Mouse (Mus musculus): ENCODE measurements around the gene Uggt2. TPM values are rescaled to one million over a fixed set of nuclear protein-coding genes. Genes with fewer than 3 reads are reported as not detected.
A peak's percentile ranks its signal among the peaks of the same experiment; 100 is the strongest.

The Uggt2 gene
- polyA plus RNA-seq, 1 experiment from 2014 or later, result 18.2 TPM

GRCm38 (mm10) chr14:118965356-118966000 is 133.8 kb downstream of the Uggt2 start:
- H3K27me3 ChIP-seq (ENCODE audit: control insufficient read depth, insufficient read depth, low read length), result no peaks in the 10 kb centered on the region
- H3K4me2 ChIP-seq (ENCODE audit: low read depth, severe bottlenecking), result no peak overlapping the region
- H3K9ac ChIP-seq (ENCODE audit: low read length), result no peak overlapping the region
- no peak for DNase-seq (ENCODE audit: low spot score)
- no peaks in the 10 kb centered on the region for H3K9me3 ChIP-seq (ENCODE audit: control insufficient read depth, low read length)
- H3K27ac ChIP-seq (replicated peaks; ENCODE audit: low read depth, low read length), result no peak overlapping the region
- H3K36me3 ChIP-seq (ENCODE audit: control insufficient read depth, insufficient read depth, low read length), result no peaks in the 10 kb centered on the region; the same call in 1 of the 2 replicates
- no peaks in the 10 kb centered on the region for H3K4me1 ChIP-seq (ENCODE audit: control insufficient read depth, insufficient read depth, low read length)
- ATAC-seq (ENCODE audit: insufficient number of reproducible peaks, low FRiP score, low TSS enrichment, low read depth), result no peak
- no peak overlapping the region for H3K4me3 ChIP-seq (ENCODE audit: low read depth, low read length)
- WGBS, result 96% methylated on average over 4 of the region's 4 CpGs

DNA sequence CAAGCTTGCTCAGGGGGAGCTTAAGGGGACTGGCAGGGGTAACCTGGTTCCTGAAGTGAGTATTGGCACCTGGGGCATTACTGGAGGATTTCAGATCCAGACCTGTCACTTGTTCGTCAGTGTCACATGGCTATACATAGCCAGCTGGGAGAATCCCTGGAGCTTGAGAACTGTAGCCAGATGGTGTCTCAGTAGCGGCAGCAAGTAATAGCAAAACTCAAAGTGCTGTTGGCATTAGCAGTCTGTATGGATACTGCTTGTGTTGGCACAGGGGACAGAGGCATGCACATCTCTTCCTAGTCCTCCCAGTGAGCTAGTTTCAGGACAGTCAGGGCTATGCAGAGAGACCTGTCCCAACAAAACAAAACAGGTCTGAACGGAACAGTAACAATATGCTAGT is 141.2 kb downstream of the Uggt2 start:
- no peak overlapping the region for H3K27ac ChIP-seq (replicated peaks; ENCODE audit: low read depth, low read length)
- no peaks in the 10 kb centered on the region for H3K4me1 ChIP-seq (ENCODE audit: control insufficient read depth, insufficient read depth, low read length)
- 92% methylated on average over 3 of the region's 3 CpGs for WGBS
- H3K4me2 ChIP-seq (ENCODE audit: low read depth, severe bottlenecking), result no peak overlapping the region
- DNase-seq (ENCODE audit: low spot score) (no peak), ATAC-seq (ENCODE audit: insufficient number of reproducible peaks, low FRiP score, low TSS enrichment, low read depth) (no peak)
- H3K4me3 ChIP-seq (ENCODE audit: low read depth, low read length), result no peak overlapping the region
- no peak overlapping the region for H3K9ac ChIP-seq (ENCODE audit: low read length)
- peaks cover 8% of the 10 kb centered on the region; the same call in 1 of the 2 replicates for H3K36me3 ChIP-seq (ENCODE audit: control insufficient read depth, insufficient read depth, low read length)
- no peaks in the 10 kb centered on the region for H3K9me3 ChIP-seq (ENCODE audit: control insufficient read depth, low read length)
- H3K27me3 ChIP-seq (ENCODE audit: control insufficient read depth, insufficient read depth, low read length), result no peaks in the 10 kb centered on the region

- ATAC-seq (ENCODE audit: insufficient number of reproducible peaks, low FRiP score, low TSS enrichment, low read depth), result no peak
- no peaks in the 10 kb centered on the region for H3K9me3 ChIP-seq (ENCODE audit: control insufficient read depth, low read length)
- WGBS, result 93% methylated on average over 9 of the region's 9 CpGs
These were observed 147.2 kb downstream of the Uggt2 start for GRCm38 (mm10) chr14:118951912-118952583.

GRCm38 (mm10) chr14:118948841-118949240 is 150.4 kb downstream of the Uggt2 start:
- H3K27ac ChIP-seq (replicated peaks; ENCODE audit: low read depth, low read length), result no peak overlapping the region
- H3K36me3 ChIP-seq (ENCODE audit: control insufficient read depth, insufficient read depth, low read length), result peaks cover 2% of the 10 kb centered on the region; the same call in 1 of the 2 replicates
- H3K27me3 ChIP-seq (ENCODE audit: control insufficient read depth, insufficient read depth, low read length), result no peaks in the 10 kb centered on the region
- ATAC-seq (ENCODE audit: insufficient number of reproducible peaks, low FRiP score, low TSS enrichment, low read depth) (no peak), DNase-seq (ENCODE audit: low spot score) (no peak)
- no peak overlapping the region for H3K4me3 ChIP-seq (ENCODE audit: low read depth, low read length)
- H3K9me3 ChIP-seq (ENCODE audit: control insufficient read depth, low read length), result no peaks in the 10 kb centered on the region
- 79% methylated on average over 1 of the region's 1 CpGs for WGBS
- H3K4me1 ChIP-seq (ENCODE audit: control insufficient read depth, insufficient read depth, low read length), result no peaks in the 10 kb centered on the region
- no peak overlapping the region for H3K4me2 ChIP-seq (ENCODE audit: low read depth, severe bottlenecking)
- H3K9ac ChIP-seq (ENCODE audit: low read length), result no peak overlapping the region

More at GRCm38 (mm10) chr14:118951912-118952583, 147.2 kb downstream of the Uggt2 start:
- H3K4me2 ChIP-seq (ENCODE audit: low read depth, severe bottlenecking), result no peak overlapping the region
- peaks cover 6% of the 10 kb centered on the region; the same call in 1 of the 2 replicates for H3K36me3 ChIP-seq (ENCODE audit: control insufficient read depth, insufficient read depth, low read length)
- H3K4me3 ChIP-seq (ENCODE audit: low read depth, low read length), result no peak overlapping the region
- DNase-seq (ENCODE audit: low spot score), result no peak
- H3K4me1 ChIP-seq (ENCODE audit: control insufficient read depth, insufficient read depth, low read length), result no peaks in the 10 kb centered on the region
- no peaks in the 10 kb centered on the region for H3K27me3 ChIP-seq (ENCODE audit: control insufficient read depth, insufficient read depth, low read length)
- no peak overlapping the region for H3K27ac ChIP-seq (replicated peaks; ENCODE audit: low read depth, low read length)
- H3K9ac ChIP-seq (ENCODE audit: low read length), result no peak overlapping the region

GRCm38 (mm10) chr14:118944702-118945101 is 154.5 kb downstream of the Uggt2 start:
- H3K27me3 ChIP-seq (ENCODE audit: control insufficient read depth, insufficient read depth, low read length), result no peaks in the 10 kb centered on the region
- ATAC-seq (ENCODE audit: insufficient number of reproducible peaks, low FRiP score, low TSS enrichment, low read depth), result no peak
- H3K4me2 ChIP-seq (ENCODE audit: low read depth, severe bottlenecking), result no peak overlapping the region
- H3K9me3 ChIP-seq (ENCODE audit: control insufficient read depth, low read length), result no peaks in the 10 kb centered on the region
- no peaks in the 10 kb centered on the region for H3K36me3 ChIP-seq (ENCODE audit: control insufficient read depth, insufficient read depth, low read length)
- DNase-seq (ENCODE audit: low spot score), result no peak
- H3K4me1 ChIP-seq (ENCODE audit: control insufficient read depth, insufficient read depth, low read length), result no peaks in the 10 kb centered on the region
- H3K4me3 ChIP-seq (ENCODE audit: low read depth, low read length), result no peak overlapping the region
- WGBS, result 86% methylated on average over 2 of the region's 2 CpGs
- no peak overlapping the region for H3K9ac ChIP-seq (ENCODE audit: low read length)
- H3K27ac ChIP-seq (replicated peaks; ENCODE audit: low read depth, low read length), result no peak overlapping the region

- 43% methylated on average over 12 of the region's 12 CpGs for WGBS
- peaks cover 5% of the 10 kb centered on the region for H3K4me1 ChIP-seq (ENCODE audit: control insufficient read depth, insufficient read depth, low read length)
- H3K27ac ChIP-seq (replicated peaks; ENCODE audit: low read depth, low read length), result no peak overlapping the region
These were observed 157.2 kb downstream of the Uggt2 start for GRCm38 (mm10) chr14:118942076-118942475.

GRCm38 (mm10) chr14:118940796-118941495 is 158.3 kb downstream of the Uggt2 start:
- DNase-seq (ENCODE audit: low spot score) (no peak), ATAC-seq (ENCODE audit: insufficient number of reproducible peaks, low FRiP score, low TSS enrichment, low read depth) (no peak)
- Histone ChIP-seq H3K4me3 (ENCODE audit: low read depth, low read length) (no peak overlapping the region), H3K4me2 (ENCODE audit: low read depth, severe bottlenecking) (no peak overlapping the region), H3K27me3 (ENCODE audit: control insufficient read depth, insufficient read depth, low read length) (no peaks in the 10 kb centered on the region), H3K9ac (ENCODE audit: low read length) (no peak overlapping the region), H3K27ac (replicated peaks; ENCODE audit: low read depth, low read length) (no peak overlapping the region), H3K4me1 (ENCODE audit: control insufficient read depth, insufficient read depth, low read length) (peaks cover 9% of the 10 kb centered on the region), H3K9me3 (ENCODE audit: control insufficient read depth, low read length) (no peaks in the 10 kb centered on the region), H3K36me3 (ENCODE audit: control insufficient read depth, insufficient read depth, low read length) (no peaks in the 10 kb centered on the region)
- WGBS, result 74% methylated on average over 4 of the region's 4 CpGs

More at GRCm38 (mm10) chr14:118942076-118942475, 157.2 kb downstream of the Uggt2 start:
- Histone ChIP-seq H3K4me3 (ENCODE audit: low read depth, low read length) (no peak overlapping the region), H3K36me3 (ENCODE audit: control insufficient read depth, insufficient read depth, low read length) (no peaks in the 10 kb centered on the region), H3K4me2 (ENCODE audit: low read depth, severe bottlenecking) (no peak overlapping the region), H3K9me3 (ENCODE audit: control insufficient read depth, low read length) (no peaks in the 10 kb centered on the region), H3K27me3 (ENCODE audit: control insufficient read depth, insufficient read depth, low read length) (no peaks in the 10 kb centered on the region), H3K9ac (ENCODE audit: low read length) (no peak overlapping the region)
- ATAC-seq (ENCODE audit: insufficient number of reproducible peaks, low FRiP score, low TSS enrichment, low read depth), result no peak
- peak; percentile 29 for DNase-seq (ENCODE audit: low spot score)

DNA sequence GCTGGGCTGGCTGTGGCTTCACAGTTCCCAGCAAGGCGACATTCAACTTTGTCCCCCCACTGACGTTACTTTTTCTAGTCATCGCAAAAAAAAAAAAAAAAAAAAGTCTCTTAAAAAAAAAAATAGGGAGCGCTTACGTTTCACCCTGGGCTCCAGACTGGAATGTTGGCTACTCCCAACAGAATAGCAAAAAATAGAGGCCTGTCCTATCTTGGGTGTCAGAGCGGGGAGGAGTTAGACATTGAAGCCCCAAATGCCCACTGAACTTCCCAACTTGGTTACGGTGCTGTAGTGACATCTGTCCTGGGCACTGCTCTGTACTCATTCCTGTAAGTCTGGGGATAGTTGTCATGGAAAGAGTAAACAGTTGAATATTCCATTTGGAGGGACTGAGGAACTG is 160.7 kb downstream of the Uggt2 start:
- Histone ChIP-seq H3K4me1 (ENCODE audit: control insufficient read depth, insufficient read depth, low read length) (peaks cover 9% of the 10 kb centered on the region), H3K4me3 (ENCODE audit: low read depth, low read length) (peak overlapping the region; percentile 92), H3K4me2 (ENCODE audit: low read depth, severe bottlenecking) (peak overlapping the region; percentile 70), H3K36me3 (ENCODE audit: control insufficient read depth, insufficient read depth, low read length) (no peaks in the 10 kb centered on the region), H3K9me3 (ENCODE audit: control insufficient read depth, low read length) (no peaks in the 10 kb centered on the region), H3K27ac (replicated peaks; ENCODE audit: low read depth, low read length) (no peak overlapping the region), H3K27me3 (ENCODE audit: control insufficient read depth, insufficient read depth, low read length) (no peaks in the 10 kb centered on the region), H3K9ac (ENCODE audit: low read length) (peak overlapping the region; percentile 95)
- DNase-seq (ENCODE audit: low spot score) (no peak), ATAC-seq (ENCODE audit: insufficient number of reproducible peaks, low FRiP score, low TSS enrichment, low read depth) (no peak)
- 4% methylated on average over 7 of the region's 7 CpGs for WGBS
